Comparison of ENCODE assay signal across 29 mouse cellular contexts in genomic region chr6:8028711-8029110, GRCm38 (mm10).
"Had no signal": no experiment of that assay in that cellular context is flagged by ENCODE, and none has a peak within 500 bp of the region (broad histone marks: within the 10 kb centered on the region; RNA-seq: fewer than 3 reads in every experiment).

No protein-coding gene starts in this region.

- H3K27me3 ChIP-seq: limb, embryonic 12.5 days; limb, embryonic 13.5 days; limb, embryonic 15.5 days; liver, embryonic 13.5 days; liver, embryonic 15.5 days; lung, embryonic 15.5 days; midbrain, embryonic 12.5 days; midbrain, embryonic 13.5 days; midbrain, embryonic 15.5 days had no signal

- ATAC-seq: lung, postnatal 0 days; midbrain, embryonic 13.5 days; midbrain, embryonic 15.5 days; midbrain, embryonic 16.5 days had no signal

- H3K4me2 ChIP-seq: limb, embryonic 12.5 days; limb, embryonic 13.5 days; limb, embryonic 15.5 days; liver, embryonic 11.5 days; liver, embryonic 13.5 days; liver, embryonic 15.5 days; lung, embryonic 14.5 days; lung, embryonic 15.5 days; midbrain, embryonic 11.5 days; midbrain, embryonic 12.5 days; midbrain, embryonic 13.5 days; midbrain, embryonic 15.5 days had no signal

- H3K27ac ChIP-seq: left cerebral cortex, adult 2 months; limb, embryonic 10.5 days; limb, embryonic 12.5 days; limb, embryonic 13.5 days; limb, embryonic 15.5 days; liver, embryonic 13.5 days; liver, embryonic 14.5 days; liver, embryonic 15.5 days; lung, embryonic 15.5 days; macrophage; midbrain, embryonic 10.5 days; midbrain, embryonic 12.5 days; midbrain, embryonic 13.5 days; midbrain, embryonic 15.5 days had no signal

- H3K36me3 ChIP-seq: limb, embryonic 10.5 days; limb, embryonic 12.5 days; limb, embryonic 13.5 days; limb, embryonic 15.5 days; liver, embryonic 13.5 days; liver, embryonic 15.5 days; lung, embryonic 15.5 days; midbrain, embryonic 10.5 days; midbrain, embryonic 12.5 days; midbrain, embryonic 13.5 days; midbrain, embryonic 15.5 days had no signal

- H3K4me3 ChIP-seq: left cerebral cortex, adult 2 months; limb, embryonic 10.5 days; limb, embryonic 12.5 days; limb, embryonic 13.5 days; limb, embryonic 15.5 days; liver, embryonic 13.5 days; liver, embryonic 15.5 days; lung, embryonic 15.5 days; megakaryocyte, embryonic 14.5 days; midbrain, embryonic 10.5 days; midbrain, embryonic 12.5 days; midbrain, embryonic 13.5 days; midbrain, embryonic 15.5 days; myocyte had no signal

- H3K9me3 ChIP-seq: limb, embryonic 10.5 days; limb, embryonic 12.5 days; limb, embryonic 13.5 days; limb, embryonic 15.5 days; liver, embryonic 13.5 days; liver, embryonic 15.5 days; lung, embryonic 15.5 days; megakaryocyte, embryonic 14.5 days; midbrain, embryonic 10.5 days; midbrain, embryonic 12.5 days; midbrain, embryonic 13.5 days; midbrain, embryonic 15.5 days had no signal

- H3K4me1 ChIP-seq: limb, embryonic 10.5 days; limb, embryonic 12.5 days; limb, embryonic 15.5 days; liver, embryonic 13.5 days; liver, embryonic 15.5 days; lung, embryonic 15.5 days; megakaryocyte, embryonic 14.5 days; midbrain, embryonic 10.5 days; midbrain, embryonic 12.5 days; midbrain, embryonic 13.5 days; midbrain, embryonic 15.5 days had no signal

- DNase-seq: left cerebral cortex, postnatal 4 days; liver, embryonic 13.5 days; lung, adult 18-20 months; lung, adult 2 months; lung, embryonic 14.5 days; lung, postnatal 10 days; lung, postnatal 14 days; lung, postnatal 36 days; lung, postnatal 4 days; midbrain, embryonic 14.5 days had no signal

- H3K9ac ChIP-seq: limb, embryonic 12.5 days; limb, embryonic 13.5 days; limb, embryonic 15.5 days; liver, embryonic 13.5 days; liver, embryonic 14.5 days; liver, embryonic 15.5 days; lung, embryonic 14.5 days; lung, embryonic 15.5 days; midbrain, embryonic 12.5 days; midbrain, embryonic 13.5 days; midbrain, embryonic 15.5 days had no signal
